Mouse (Mus musculus) midbrain, embryonic 13.5 days (tissue): ENCODE measurements at regions not wholly inside any gene's neighbourhood (a gene's known extent, or its start where the extent isn't known, plus 50 kb on each side); places are given as distances from the start of the nearest gene placed in this dataset.

Experiments
- ATAC-seq: fragments of 200-750 bp; cut with Nextera tagmentation; 2 replicates; pipeline ENCODE4 v1.8.0; 2017; ENCODE audit warnings: mild to moderate bottlenecking, moderate TSS enrichment, moderate library complexity
- H3K27ac ChIP-seq: fragments of 300-500 bp; sonication (generic); 2 replicates; pipeline ENCODE4 v1.5.1; 2015; ENCODE audit warnings: inconsistent platforms, mild to moderate bottlenecking, moderate library complexity
- H3K27me3 ChIP-seq: fragments of 300-500 bp; sonication (generic); 2 replicates; pipeline ENCODE4 v1.6.1; 2015; ENCODE audit warnings: mild to moderate bottlenecking, inconsistent platforms
- H3K36me3 ChIP-seq: fragments of 300-500 bp; sonication (generic); 2 replicates; pipeline ENCODE4 v1.6.1; 2015; ENCODE audit warnings: mild to moderate bottlenecking, inconsistent platforms
- H3K4me1 ChIP-seq: fragments of 300-500 bp; sonication (generic); replicated peaks from 2 replicates; pipeline ENCODE4 v1.6.1; 2015; ENCODE audit warnings: inconsistent platforms
- H3K4me2 ChIP-seq: fragments of 300-500 bp; sonication (generic); replicated peaks from 2 replicates; pipeline ENCODE4 v1.6.1; 2015; ENCODE audit warnings: moderate library complexity, mild to moderate bottlenecking, inconsistent platforms
- H3K4me3 ChIP-seq: fragments of 300-500 bp; sonication (generic); replicated peaks from 2 replicates; pipeline ENCODE4 v1.5.1; 2015; ENCODE audit warnings: mild to moderate bottlenecking, inconsistent platforms
- H3K9ac ChIP-seq: fragments of 300-500 bp; sonication (generic); replicated peaks from 2 replicates; pipeline ENCODE4 v1.6.1; 2015; ENCODE audit warnings: mild to moderate bottlenecking, inconsistent platforms
- H3K9me3 ChIP-seq: fragments of 300-500 bp; sonication (generic); 2 replicates; pipeline ENCODE4 v1.6.1; 2016; ENCODE audit warnings: mild to moderate bottlenecking, inconsistent platforms
- WGBS: fragments of 180-500 bp; shearing (Covaris S2); methylation state at CpG from one replicate; pipeline ENCODE4 v1.1.7; 2015; 5-methylcytosine and 5-hydroxymethylcytosine counted together

DNA sequence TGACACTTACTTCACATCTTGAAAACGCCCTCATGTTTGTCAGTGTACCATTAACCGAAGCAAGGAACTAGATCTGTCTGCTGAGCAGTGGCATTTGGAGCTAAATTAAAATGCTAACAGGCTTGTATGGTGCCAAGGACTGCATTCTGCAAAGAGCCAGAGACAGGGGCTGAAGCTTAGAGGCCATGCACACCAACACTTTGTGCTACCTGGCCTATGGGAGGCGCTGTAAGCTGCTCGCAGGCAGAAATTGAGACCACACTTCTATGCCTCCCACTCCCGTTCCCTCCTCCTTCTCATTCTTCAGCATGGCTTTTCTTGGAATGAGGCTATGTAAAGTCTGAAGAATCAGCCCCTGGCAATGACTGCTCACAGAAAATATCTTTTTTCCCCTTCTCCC lies 476.2 kb downstream of the Tox3 start:
- Histone ChIP-seq H3K4me2 (no peak overlapping the region), H3K9me3 (no peaks in the 10 kb centered on the region), H3K27ac (no peak overlapping the region), H3K9ac (no peak overlapping the region), H3K36me3 (no peaks in the 10 kb centered on the region), H3K4me3 (no peak overlapping the region), H3K4me1 (peaks cover 10% of the 10 kb centered on the region), H3K27me3 (no peaks in the 10 kb centered on the region)
- 86% methylated on average over 5 of the region's 5 CpGs for whole genome bisulfite sequencing
- ATAC-seq, result no peak

DNA sequence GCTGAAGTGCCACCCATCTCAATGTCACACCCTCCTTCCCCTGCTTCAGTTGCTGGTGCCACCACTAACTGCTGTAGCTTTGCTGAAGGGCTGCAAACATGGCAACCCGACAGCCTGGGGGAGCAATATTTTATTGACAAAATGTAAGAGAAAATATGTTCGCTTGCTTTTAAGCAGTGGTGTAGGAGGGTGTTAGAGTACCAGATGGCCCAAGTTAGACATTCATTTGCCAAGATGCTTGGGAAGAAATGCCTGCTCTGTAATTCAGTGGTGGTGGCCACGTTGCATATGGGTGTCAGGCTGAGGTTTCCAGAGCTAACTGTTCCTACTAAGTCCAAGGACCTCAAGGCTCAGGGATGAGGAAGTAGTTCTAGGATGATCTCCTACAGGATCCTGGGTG lies 488.3 kb downstream of the Tox3 start:
- no peaks in the 10 kb centered on the region for H3K9me3 ChIP-seq
- H3K36me3 ChIP-seq, result no peaks in the 10 kb centered on the region
- H3K27ac ChIP-seq, result no peak overlapping the region
- H3K4me2 ChIP-seq, result no peak overlapping the region
- H3K4me1 ChIP-seq, result 0 out of 2 replicates have a peak, but pooled peaks cover 4% of the 10 kb centered on the region
- H3K4me3 ChIP-seq, result no peak overlapping the region
- no peak overlapping the region for H3K9ac ChIP-seq
- no peak for ATAC-seq
- 94% methylated on average over 3 of the region's 3 CpGs for WGBS
- H3K27me3 ChIP-seq, result no peaks in the 10 kb centered on the region

DNA sequence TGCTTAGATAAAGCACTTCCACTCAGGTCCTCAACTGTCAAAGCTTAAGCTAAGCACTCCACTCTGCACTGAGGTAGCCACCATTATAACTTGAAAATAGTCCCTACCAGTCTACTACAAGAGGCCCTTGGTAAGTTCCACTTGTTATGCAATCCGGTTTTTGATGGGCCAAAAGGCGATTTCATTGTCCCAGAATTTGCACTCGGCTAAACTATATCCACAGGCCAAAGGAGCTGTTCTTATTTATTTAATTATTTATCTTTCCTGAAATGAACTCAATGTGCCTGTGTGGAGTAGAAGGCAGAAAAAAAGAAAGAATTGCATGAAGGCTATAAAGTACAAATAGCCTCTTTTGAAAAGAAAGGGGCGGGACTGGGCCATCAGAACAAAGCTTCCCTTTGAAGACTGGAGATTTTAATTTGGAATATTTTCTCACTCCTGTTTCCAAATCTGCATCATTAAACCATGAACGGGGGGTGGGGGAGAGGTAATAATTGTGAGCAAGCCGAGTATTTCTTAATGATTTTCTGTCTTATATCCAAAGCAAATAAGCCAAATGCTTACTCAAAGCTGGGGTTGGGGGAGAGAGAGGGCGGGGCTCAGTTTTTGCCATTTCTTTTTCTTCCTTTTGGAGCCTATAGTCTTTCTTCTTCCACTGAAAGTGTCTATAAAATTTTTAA lies 489.3 kb downstream of the Tox3 start:
- H3K4me3 ChIP-seq, result no peak overlapping the region
- 78% methylated on average over 7 of the region's 7 CpGs for WGBS
- H3K36me3 ChIP-seq, result no peaks in the 10 kb centered on the region
- no peaks in the 10 kb centered on the region for H3K9me3 ChIP-seq
- ATAC-seq, result no peak
- H3K27ac ChIP-seq, result no peak overlapping the region
- no peak overlapping the region for H3K4me2 ChIP-seq
- H3K4me1 ChIP-seq, result 0 out of 2 replicates have a peak, but pooled peaks cover 4% of the 10 kb centered on the region
- no peak overlapping the region for H3K9ac ChIP-seq
- H3K27me3 ChIP-seq, result no peaks in the 10 kb centered on the region

DNA sequence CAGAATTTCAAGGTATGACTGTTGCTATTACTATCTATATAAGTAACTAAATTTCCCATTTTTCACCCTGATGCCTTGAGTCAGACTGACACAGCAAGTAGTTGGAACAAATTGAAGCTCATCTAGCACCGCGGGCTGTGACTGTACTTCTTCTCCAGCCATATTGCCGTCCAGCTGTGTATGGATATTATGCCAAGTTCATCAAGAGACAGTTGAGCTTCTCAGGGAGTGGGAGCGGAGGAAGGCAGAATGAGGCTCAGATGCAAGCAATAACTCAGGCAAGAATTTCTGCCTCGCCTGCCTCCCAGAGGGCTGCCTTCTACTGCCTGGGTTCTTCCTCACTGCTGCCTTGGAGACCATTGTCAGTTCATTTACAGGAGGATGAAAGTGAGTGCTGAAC lies 492.6 kb downstream of the Tox3 start:
- WGBS, result 81% methylated on average over 5 of the region's 5 CpGs
- Histone ChIP-seq H3K4me3 (no peak overlapping the region), H3K36me3 (no peaks in the 10 kb centered on the region), H3K9me3 (no peaks in the 10 kb centered on the region), H3K9ac (no peak overlapping the region), H3K27me3 (no peaks in the 10 kb centered on the region), H3K4me2 (no peak overlapping the region), H3K27ac (no peak overlapping the region), H3K4me1 (0 out of 2 replicates have a peak, but pooled peaks cover 6% of the 10 kb centered on the region)
- no peak for ATAC-seq

DNA sequence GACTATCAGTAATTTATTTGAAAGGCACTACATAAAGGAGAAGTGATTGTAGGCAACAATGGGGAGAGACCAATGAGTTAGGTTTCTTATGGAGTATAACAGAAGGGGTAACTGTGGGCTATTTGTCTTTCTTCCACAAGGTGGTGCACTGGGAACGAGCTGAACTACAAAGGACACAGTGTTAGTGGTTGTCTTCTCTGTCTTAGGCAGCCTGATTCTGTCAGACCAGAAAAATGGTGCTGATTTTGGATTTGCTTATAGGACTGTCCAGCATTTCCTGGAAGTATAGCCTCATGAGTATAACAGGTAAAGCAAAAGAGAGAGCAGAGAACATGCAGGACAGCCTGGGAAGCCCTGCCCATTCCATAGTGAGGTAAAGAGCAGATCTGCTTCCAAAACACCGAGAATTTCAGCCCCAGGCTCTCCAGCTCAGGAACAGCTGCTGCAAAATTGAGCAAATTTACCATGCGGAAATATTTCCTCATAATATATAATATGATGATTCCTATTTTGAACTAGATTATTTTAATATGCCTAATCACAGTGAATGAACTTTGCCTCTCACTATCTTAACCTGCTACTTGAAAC lies 497.8 kb downstream of the Tox3 start:
- 43% methylated on average over 3 of the region's 3 CpGs for WGBS
- H3K9ac ChIP-seq, result 0 out of 2 replicates have a peak overlapping the region, but pooled peaks have one; percentile 20
- H3K4me2 ChIP-seq, result no peak overlapping the region
- peak; percentile 95 for ATAC-seq
- H3K27me3 ChIP-seq, result no peaks in the 10 kb centered on the region
- peak overlapping the region; percentile 77 for H3K27ac ChIP-seq
- no peaks in the 10 kb centered on the region for H3K9me3 ChIP-seq
- peaks cover 11% of the 10 kb centered on the region for H3K4me1 ChIP-seq
- no peaks in the 10 kb centered on the region for H3K36me3 ChIP-seq
- H3K4me3 ChIP-seq, result no peak overlapping the region

DNA sequence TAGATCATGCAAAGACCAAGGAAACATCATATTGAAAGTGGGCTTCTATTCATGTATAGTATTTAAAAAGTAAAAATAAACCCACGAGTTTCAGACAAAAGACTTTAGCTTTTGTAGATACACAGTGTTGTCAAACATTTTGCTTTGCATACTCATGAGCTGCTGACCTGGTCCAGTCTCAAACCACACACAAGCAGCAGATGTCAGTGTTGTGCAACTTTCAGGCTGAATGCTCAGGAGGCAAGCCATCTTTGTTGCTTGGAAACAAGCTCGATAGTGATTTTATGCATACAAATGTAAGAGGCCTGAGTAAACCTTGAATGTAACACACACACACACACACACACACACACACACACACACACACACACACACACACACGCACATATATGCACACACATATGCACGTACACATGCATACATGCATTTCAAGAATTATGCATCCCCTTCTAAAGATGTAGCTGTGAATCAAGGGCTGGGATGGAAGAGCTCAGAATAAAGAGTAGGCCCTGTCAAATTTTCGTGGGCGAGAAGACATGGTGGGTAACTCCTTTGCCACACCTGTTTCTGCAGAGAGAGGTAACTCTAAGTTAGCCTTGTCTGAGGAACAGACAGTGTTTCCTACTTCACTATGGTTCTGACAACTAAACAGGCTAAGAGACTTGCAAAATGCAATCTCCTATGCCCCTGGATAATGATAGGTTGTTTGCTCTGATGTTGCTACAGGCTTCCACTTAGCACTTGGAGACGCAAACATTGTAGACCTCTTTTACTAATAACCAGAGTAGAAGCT lies 498.5 kb downstream of the Tox3 start:
- H3K4me3 ChIP-seq, result no peak overlapping the region
- H3K9ac ChIP-seq, result no peak overlapping the region
- no peaks in the 10 kb centered on the region for H3K9me3 ChIP-seq
- no peaks in the 10 kb centered on the region for H3K36me3 ChIP-seq
- H3K27me3 ChIP-seq, result no peaks in the 10 kb centered on the region
- ATAC-seq, result peak; percentile 80
- H3K4me1 ChIP-seq, result peaks cover 11% of the 10 kb centered on the region
- WGBS, result 46% methylated on average over 7 of the region's 7 CpGs
- no peak overlapping the region for H3K4me2 ChIP-seq
- peak overlapping the region; percentile 71 for H3K27ac ChIP-seq

DNA sequence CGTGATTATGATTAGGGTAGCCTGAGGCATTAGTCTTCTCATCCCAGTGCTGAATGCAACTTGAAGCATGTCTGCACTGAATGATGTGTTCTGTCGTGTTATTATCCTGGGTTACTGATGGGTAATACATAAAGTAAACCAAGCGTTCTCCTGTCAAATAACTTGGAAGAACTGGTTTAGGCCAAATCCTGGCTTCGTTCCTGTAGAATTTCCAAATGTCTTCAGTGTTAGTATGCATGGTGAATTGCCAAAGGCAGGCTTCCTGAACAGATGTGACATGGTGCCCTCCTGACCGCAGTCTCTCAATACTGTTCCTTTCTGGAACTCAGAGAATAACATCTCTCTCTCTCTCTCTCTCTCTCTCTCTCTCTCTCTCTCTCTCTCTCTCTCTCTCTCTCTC lies 509.6 kb downstream of the Tox3 start:
- no peaks in the 10 kb centered on the region for H3K9me3 ChIP-seq
- no peak overlapping the region for H3K27ac ChIP-seq
- H3K36me3 ChIP-seq, result no peaks in the 10 kb centered on the region
- no peak overlapping the region for H3K9ac ChIP-seq
- no peaks in the 10 kb centered on the region for H3K4me1 ChIP-seq
- no peak for ATAC-seq
- 83% methylated on average over 5 of the region's 5 CpGs for WGBS
- H3K4me3 ChIP-seq, result no peak overlapping the region
- no peak overlapping the region for H3K4me2 ChIP-seq
- no peaks in the 10 kb centered on the region for H3K27me3 ChIP-seq

DNA sequence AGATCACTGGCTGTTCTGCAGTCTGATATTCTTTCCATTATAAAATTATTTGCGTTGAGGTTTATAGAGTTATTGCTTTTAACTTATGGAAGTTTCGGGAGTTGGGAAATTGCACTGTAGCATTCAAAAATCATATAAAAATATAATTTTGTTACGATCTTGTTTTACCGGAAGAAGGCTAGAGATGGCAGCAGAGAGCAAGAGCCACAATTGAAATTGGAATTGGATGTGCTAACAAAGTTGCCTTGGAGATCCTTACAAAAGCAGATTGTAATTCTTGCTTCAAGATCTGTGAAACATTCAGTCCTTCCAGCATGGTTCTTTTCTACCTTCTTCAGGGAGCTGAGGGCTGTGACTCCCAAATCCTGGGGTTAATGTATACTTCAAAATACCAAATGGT lies 514.4 kb downstream of the Tox3 start:
- Histone ChIP-seq H3K4me3 (no peak overlapping the region), H3K27ac (no peak overlapping the region), H3K9me3 (no peaks in the 10 kb centered on the region), H3K27me3 (no peaks in the 10 kb centered on the region), H3K36me3 (no peaks in the 10 kb centered on the region), H3K9ac (no peak overlapping the region), H3K4me1 (no peaks in the 10 kb centered on the region), H3K4me2 (no peak overlapping the region)
- 76% methylated on average over 4 of the region's 4 CpGs for WGBS
- no peak for ATAC-seq

DNA sequence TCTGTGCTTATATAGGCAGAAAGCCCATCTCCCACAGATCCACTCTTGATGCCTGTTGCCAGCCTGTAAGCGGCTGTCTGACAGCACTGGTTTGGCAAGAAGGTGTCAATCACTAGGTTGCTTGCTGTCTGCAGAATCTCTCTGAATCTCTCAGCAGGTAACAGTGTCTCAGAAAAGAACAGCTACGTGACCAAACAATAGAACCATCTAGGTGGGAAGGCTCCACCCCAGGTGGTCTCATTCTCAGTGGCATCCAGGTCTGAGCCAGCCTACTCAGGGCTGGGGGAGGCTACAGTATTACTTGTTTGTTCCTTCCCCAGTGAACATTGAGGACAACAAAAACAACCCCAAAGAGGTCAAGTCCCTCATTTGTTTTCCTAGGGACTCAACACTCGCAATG lies 523.6 kb downstream of the Tox3 start:
- H3K4me1 ChIP-seq, result peaks cover 12% of the 10 kb centered on the region
- H3K9ac ChIP-seq, result no peak overlapping the region

DNA sequence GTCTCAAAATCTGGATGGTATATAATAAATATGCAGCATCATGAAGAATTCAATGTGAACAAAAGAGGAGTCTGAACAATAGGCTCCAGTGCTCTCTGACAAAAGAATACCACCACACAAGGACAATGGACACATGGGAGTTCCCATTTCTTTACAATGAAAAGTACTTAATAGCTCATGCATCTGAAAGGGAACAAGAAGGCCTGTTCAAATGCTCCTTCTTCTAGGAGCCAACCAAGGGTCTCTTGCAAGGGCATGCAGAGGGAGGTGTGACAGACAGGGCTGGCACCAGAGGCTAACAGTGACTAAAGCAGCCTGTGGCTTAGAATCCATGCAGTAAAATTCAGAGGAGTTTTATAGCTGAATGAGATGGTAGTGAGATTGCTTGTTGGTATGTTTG lies 524.5 kb downstream of the Tox3 start:
- Histone ChIP-seq H3K4me1 (peaks cover 12% of the 10 kb centered on the region), H3K9me3 (no peaks in the 10 kb centered on the region), H3K36me3 (no peaks in the 10 kb centered on the region), H3K4me3 (no peak overlapping the region), H3K27ac (0 out of 2 replicates have a peak overlapping the region, but pooled peaks have one; percentile 39), H3K27me3 (no peaks in the 10 kb centered on the region), H3K4me2 (no peak overlapping the region), H3K9ac (no peak overlapping the region)
- no peak for ATAC-seq

More for the DNA sequence above, 523.6 kb downstream of the Tox3 start:
- H3K27me3 ChIP-seq, result no peaks in the 10 kb centered on the region
- no peak overlapping the region for H3K4me3 ChIP-seq
- no peak overlapping the region for H3K4me2 ChIP-seq
- H3K9me3 ChIP-seq, result no peaks in the 10 kb centered on the region
- WGBS, result 36% methylated on average over 3 of the region's 3 CpGs
- H3K27ac ChIP-seq, result no peak overlapping the region
- no peak for ATAC-seq
- no peaks in the 10 kb centered on the region for H3K36me3 ChIP-seq

DNA sequence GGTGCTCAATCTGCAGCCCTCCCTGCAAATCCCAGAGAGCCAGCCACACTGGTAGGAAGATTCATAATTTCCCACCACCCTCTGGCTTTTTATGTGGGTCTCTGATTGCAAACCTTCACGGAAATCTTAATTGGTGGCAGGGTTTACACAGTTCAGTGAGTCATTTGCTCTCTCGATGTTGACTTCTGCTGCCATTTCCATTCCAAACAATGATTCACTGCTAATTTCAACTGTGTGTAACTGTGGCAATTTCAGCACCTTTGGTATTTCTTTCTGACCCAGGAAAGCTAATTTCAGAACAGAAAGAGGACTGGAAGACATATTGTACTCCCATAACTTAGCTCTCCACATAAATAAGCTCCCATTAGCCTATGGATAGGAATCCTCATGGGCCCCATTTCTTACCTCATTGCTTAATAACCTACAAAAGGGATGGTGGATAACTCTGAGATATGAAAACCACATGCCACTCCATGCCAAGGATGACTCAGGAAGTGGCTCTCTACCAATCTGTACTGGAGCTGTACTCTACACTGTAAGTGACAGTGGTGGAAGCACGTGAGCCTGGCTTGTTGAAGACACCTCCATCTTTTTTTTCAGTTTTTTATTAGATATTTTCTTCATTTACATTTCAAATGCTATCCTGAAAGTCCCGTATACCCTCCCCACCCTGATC lies 536.0 kb downstream of the Tox3 start:
- 89% methylated on average over 4 of the region's 4 CpGs for WGBS
- H3K4me3 ChIP-seq, result no peak overlapping the region
- 0 out of 2 replicates have a peak, but pooled peaks cover 4% of the 10 kb centered on the region for H3K9me3 ChIP-seq
- H3K27ac ChIP-seq, result no peak overlapping the region
- no peak for ATAC-seq
- no peaks in the 10 kb centered on the region for H3K27me3 ChIP-seq
- H3K4me1 ChIP-seq, result no peaks in the 10 kb centered on the region
- H3K36me3 ChIP-seq, result no peaks in the 10 kb centered on the region
- H3K9ac ChIP-seq, result no peak overlapping the region
- no peak overlapping the region for H3K4me2 ChIP-seq

DNA sequence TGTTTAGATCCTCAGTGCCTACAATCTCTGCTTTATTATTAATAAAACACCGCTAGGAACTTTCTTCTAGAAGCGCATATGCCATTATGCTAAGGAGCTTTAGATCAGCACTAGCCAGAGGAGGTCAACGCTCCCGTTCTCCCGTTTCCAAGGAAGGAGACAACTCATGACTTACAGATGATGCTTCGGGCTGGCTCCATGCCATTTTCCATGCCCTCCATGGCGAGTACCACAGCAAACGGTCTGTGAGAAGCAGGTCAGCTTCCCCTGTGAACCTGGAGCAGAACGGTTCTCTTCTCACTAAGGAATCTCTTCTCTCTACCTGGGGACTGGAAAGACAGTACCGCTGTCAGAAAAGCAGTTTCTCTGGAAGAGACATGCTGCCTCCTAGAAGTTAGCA lies 559.8 kb downstream of the Tox3 start:
- no peak overlapping the region for H3K27ac ChIP-seq
- H3K4me2 ChIP-seq, result no peak overlapping the region
- peaks cover 11% of the 10 kb centered on the region for H3K27me3 ChIP-seq
- 81% methylated on average over 10 of the region's 10 CpGs for WGBS
- ATAC-seq, result no peak
- H3K4me1 ChIP-seq, result peaks cover 10% of the 10 kb centered on the region
- no peak overlapping the region for H3K4me3 ChIP-seq
- H3K9ac ChIP-seq, result no peak overlapping the region
- H3K36me3 ChIP-seq, result no peaks in the 10 kb centered on the region
- no peaks in the 10 kb centered on the region for H3K9me3 ChIP-seq
